Mouse (Mus musculus) kidney, adult 2 months (tissue): ENCODE measurements around the gene Sema3a. TPM values are rescaled to one million over a fixed set of nuclear protein-coding genes. Genes with fewer than 3 reads are reported as not detected.

Experiments used
- DNase-seq: peaks from one replicate; pipeline ENCODE4 v3.0.0; 2021
- H3K27ac ChIP-seq: fragments of 200-500 bp; 2 replicates; pipeline ENCODE4 v1.5.1; 2012; ENCODE audit warnings: low read depth, low read length, control low read depth, inconsistent platforms; ENCODE audit not compliant: insufficient read depth
- H3K27me3 ChIP-seq: fragments of 200-500 bp; replicated peaks from 2 replicates; pipeline ENCODE4 v1.6.1; 2012; ENCODE audit warnings: mild to moderate bottlenecking, moderate library complexity, low read length, inconsistent platforms; ENCODE audit not compliant: control insufficient read depth, insufficient read depth
- H3K36me3 ChIP-seq: fragments of 200-500 bp; 2 replicates; pipeline ENCODE4 v1.6.1; 2012; ENCODE audit warnings: mild to moderate bottlenecking, moderate library complexity, low read length, inconsistent platforms; ENCODE audit not compliant: control insufficient read depth, insufficient read depth
- H3K4me1 ChIP-seq: fragments of 200-500 bp; 2 replicates; pipeline ENCODE4 v1.6.1; 2011; ENCODE audit warnings: low read length; ENCODE audit not compliant: control insufficient read depth, insufficient read depth
- H3K4me3 ChIP-seq: fragments of 200-500 bp; 2 replicates; pipeline ENCODE4 v1.5.1; 2011; ENCODE audit warnings: mild to moderate bottlenecking, low read depth, low read length, control low read depth; ENCODE audit not compliant: insufficient read depth
- CTCF ChIP-seq: fragments of 200-500 bp; conservative IDR thresholded peaks from 2 replicates; pipeline ENCODE4 v1.5.1; 2011; ENCODE audit warnings: low read depth, mild to moderate bottlenecking, control low read depth, low read length, moderate library complexity, mixed read lengths; ENCODE audit not compliant: insufficient read depth, insufficient read length
- POLR2A ChIP-seq: fragments of 200-500 bp; IDR thresholded peaks from one replicate; pipeline ENCODE4 v1.6.1; 2011; ENCODE audit warnings: low read depth, low read length, control low read depth
- whole genome bisulfite sequencing: fragments of 180-500 bp; shearing (Covaris S2); methylation state at CpG from one replicate; pipeline ENCODE4 v1.1.7; 2018; 5-methylcytosine and 5-hydroxymethylcytosine counted together
- polyA plus RNA-seq: library from polyadenylated mRNA; depleted of rRNA; stranded (reverse); fragments of >200 nt; gene quantifications from 2 replicates; pipeline ENCODE4 v1.2.3, GENCODE M21; 2012

Sema3a gene
- polyA plus RNA-seq, 1 experiment = 0.61 TPM

DNA sequence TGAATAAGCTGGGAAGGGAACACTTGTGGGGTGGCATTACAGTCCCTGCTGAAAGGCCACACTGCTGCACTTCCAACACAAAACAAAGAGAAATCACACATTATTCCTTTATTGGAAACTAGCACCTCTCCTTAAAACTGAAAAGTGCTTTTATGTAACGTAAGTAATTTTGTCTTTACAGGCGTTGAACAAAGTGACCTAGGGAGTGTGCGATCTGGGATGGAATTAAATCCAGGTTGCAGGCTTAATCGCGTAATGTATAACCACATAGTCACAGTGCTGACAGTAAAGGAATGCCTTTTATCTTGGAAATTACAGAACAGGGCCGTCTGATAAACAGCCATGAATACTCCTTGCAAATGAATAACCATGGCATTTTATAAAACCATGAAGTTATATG lies 74.5 kb downstream of the Sema3a start:
- Histone ChIP-seq H3K27me3 (no peaks in the 10 kb centered on the region), H3K36me3 (no peaks in the 10 kb centered on the region), H3K27ac (no peak overlapping the region), H3K4me3 (no peak overlapping the region), H3K4me1 (no peaks in the 10 kb centered on the region)
- TF ChIP-seq POLR2A = no peak
- no peak for TF ChIP-seq CTCF
- DNase-seq = no peak
- 55% methylated on average over 6 of the region's 6 CpGs for WGBS

DNA sequence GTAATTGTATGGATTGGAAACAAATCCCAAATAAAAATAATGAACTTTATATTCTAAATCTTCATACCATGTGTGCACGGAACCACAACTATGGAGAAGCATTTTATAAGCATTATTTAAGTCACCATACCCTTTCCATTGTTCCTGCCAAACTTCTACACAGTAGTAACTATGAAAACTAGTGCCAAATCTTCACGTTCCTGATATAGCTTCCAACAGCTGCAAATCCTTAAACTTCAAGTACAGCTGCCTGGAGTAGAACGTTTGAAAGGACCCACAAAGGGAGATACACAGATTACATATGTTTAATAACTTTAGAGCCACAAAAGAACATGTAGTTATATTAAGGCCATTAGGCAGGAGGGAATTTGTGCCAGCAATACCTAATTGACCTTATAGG lies 130.1 kb downstream of the Sema3a start:
- H3K27me3 ChIP-seq = no peaks in the 10 kb centered on the region
- no peak overlapping the region for H3K4me3 ChIP-seq
- no peaks in the 10 kb centered on the region for H3K4me1 ChIP-seq
- 56% methylated on average over 3 of the region's 3 CpGs for WGBS
- H3K27ac ChIP-seq = no peak overlapping the region
- TF ChIP-seq CTCF (no peak), POLR2A (no peak)
- no peak for DNase-seq
- no peaks in the 10 kb centered on the region for H3K36me3 ChIP-seq

DNA sequence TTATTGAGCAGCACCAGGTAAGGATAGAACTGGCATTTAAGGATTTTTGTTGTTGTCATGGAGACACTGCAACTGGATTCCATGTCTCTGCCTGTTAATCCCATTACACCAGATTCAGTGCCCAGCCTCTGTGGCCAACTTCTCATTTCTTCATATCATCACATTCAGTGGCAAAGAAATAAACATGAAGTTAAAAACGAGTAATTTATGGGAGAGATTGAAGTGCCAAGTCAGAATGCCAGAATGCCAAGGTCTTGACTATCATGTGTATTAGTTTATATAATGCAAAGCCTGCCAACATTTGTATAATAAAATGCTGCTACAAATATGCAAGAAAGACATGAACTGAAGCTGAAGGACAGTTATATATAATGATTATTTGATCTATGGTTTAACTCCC lies 131.1 kb downstream of the Sema3a start:
- TF ChIP-seq POLR2A = no peak
- no peak for TF ChIP-seq CTCF
- DNase-seq = no peak
- H3K4me1 ChIP-seq = no peaks in the 10 kb centered on the region
- H3K27ac ChIP-seq = no peak overlapping the region
- H3K36me3 ChIP-seq = no peaks in the 10 kb centered on the region
- 66% methylated on average over 1 of the region's 1 CpGs for WGBS
- no peak overlapping the region for H3K4me3 ChIP-seq
- H3K27me3 ChIP-seq = no peaks in the 10 kb centered on the region

DNA sequence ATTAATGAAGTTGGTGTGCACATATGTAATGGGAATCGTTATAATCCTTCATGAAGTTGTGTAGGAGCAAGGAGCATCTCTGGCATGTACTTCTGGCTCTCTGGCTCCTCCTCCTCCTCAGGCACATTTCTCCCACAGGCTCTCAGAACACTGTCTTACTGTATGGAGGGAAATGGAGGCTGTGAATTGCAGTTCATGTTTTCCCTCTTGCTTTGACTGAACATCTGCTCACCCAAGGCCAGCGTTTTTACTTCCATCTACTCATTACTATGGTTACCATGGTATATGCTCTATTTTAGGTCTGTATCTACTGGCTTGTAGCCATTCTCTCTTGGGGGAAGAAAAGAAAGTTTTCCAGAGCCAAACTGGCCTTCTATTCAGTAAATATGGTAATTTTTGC lies 137.9 kb downstream of the Sema3a start:
- no peak for DNase-seq
- 71% methylated on average over 2 of the region's 2 CpGs for WGBS
- H3K4me1 ChIP-seq = no peaks in the 10 kb centered on the region
- H3K27me3 ChIP-seq = no peaks in the 10 kb centered on the region
- H3K27ac ChIP-seq = no peak overlapping the region
- no peak for TF ChIP-seq CTCF
- no peak for TF ChIP-seq POLR2A
- H3K4me3 ChIP-seq = no peak overlapping the region
- H3K36me3 ChIP-seq = no peaks in the 10 kb centered on the region

DNA sequence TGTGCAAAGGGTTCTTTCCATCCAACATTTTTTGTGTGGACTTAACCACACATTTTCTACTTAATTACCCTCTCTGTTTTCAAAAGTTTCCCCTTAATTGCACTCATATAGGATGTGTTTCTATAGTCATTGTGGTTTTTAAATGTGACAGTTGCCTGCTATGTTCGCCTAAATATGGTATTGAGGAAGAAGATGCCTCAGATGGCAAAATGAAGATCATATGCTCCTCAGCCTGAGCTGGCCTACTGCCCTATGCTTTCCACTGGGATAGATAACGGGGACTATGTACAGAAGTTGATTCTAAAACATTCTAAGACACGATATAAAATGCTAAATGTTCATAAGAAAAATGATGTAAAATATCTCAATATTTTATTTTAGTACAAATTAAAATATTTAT lies 138.3 kb downstream of the Sema3a start:
- H3K4me3 ChIP-seq = no peak overlapping the region
- no peaks in the 10 kb centered on the region for H3K36me3 ChIP-seq
- 82% methylated on average over 3 of the region's 3 CpGs for WGBS
- no peak for DNase-seq
- H3K4me1 ChIP-seq = no peaks in the 10 kb centered on the region
- H3K27me3 ChIP-seq = no peaks in the 10 kb centered on the region
- TF ChIP-seq CTCF = no peak
- no peak for TF ChIP-seq POLR2A
- no peak overlapping the region for H3K27ac ChIP-seq

DNA sequence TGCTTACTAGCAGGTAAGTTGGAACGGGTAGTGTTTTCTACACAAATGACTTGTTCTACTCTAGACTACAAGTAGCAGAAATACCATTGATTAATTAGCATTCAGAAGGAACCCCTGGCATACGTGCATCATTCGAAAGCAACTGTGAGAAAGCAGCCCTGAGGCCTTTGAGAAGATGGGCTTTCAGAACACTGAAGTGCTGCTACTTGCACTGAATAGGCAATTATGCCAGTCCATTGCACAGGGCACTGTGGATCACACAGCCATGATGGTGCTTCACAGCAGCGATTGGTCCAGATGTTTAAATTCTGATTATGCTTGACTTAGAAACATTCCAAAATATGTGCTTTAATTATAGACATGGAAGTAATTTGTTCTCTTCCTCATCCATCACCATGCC lies 187.5 kb downstream of the Sema3a start:
- Histone ChIP-seq H3K4me3 (no peak overlapping the region), H3K36me3 (no peaks in the 10 kb centered on the region), H3K27me3 (no peaks in the 10 kb centered on the region), H3K27ac (no peak overlapping the region), H3K4me1 (no peaks in the 10 kb centered on the region)
- 74% methylated on average over 4 of the region's 4 CpGs for WGBS
- DNase-seq = no peak
- TF ChIP-seq POLR2A (no peak), CTCF (no peak)

DNA sequence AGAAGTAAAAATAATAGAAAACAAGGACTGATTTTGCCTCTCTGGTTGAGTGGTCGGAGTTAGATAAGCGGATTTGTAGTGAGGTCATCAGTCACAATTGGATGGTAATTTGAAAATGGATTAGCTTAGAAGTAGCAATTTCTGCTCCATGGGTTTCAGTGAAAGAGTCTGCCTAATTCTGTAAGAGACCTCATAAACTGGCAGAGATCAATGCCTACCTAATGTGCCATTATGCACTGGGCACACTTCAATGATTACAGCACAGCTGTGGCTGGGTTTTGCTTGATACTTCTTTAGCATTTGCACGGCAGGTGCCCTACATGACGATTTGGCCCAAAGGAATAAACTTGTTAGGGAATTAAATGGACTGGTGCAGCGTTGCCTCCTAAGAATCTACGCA lies 188.8 kb downstream of the Sema3a start:
- Histone ChIP-seq H3K4me3 (no peak overlapping the region), H3K27me3 (no peaks in the 10 kb centered on the region), H3K4me1 (no peaks in the 10 kb centered on the region), H3K36me3 (no peaks in the 10 kb centered on the region), H3K27ac (no peak overlapping the region)
- no peak for DNase-seq
- 41% methylated on average over 6 of the region's 6 CpGs for WGBS
- TF ChIP-seq CTCF (no peak), POLR2A (no peak)

DNA sequence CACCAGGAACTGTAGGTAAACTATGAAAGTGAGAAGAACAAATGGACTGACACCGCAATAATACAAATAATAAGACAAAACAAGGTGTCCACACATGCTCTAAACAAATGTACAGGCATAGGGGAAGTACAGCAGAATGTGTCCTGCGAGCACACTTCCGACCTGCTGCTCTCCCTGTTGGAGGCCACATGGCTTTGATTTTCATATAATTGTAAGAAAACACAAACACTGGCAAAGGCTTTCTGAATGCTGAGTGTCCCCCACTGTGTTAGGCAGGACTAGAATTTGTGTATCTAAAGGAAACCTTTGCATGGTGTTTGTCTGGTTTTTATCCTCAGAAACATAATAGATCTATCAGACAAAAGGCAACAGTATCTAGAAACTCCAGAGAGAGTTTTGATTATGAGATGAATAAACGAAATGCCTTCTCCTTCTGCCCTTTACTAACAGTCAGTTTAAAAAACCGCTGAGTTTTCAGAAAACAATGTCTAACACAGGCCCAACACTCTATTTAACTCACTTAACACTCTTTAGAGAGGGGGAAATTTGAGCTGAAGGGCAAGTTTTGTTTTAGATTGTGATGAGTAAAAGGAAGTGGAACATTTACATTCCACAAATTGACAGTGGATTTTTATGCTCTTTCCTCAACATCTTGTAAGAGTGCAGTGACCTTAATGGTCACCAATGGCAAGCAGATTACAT lies 193.7 kb downstream of the Sema3a start:
- 73% methylated on average over 5 of the region's 5 CpGs for WGBS

More for the DNA sequence above, 193.7 kb downstream of the Sema3a start:
- no peak for DNase-seq
- Histone ChIP-seq H3K4me1 (no peaks in the 10 kb centered on the region), H3K27me3 (no peaks in the 10 kb centered on the region), H3K27ac (no peak overlapping the region), H3K4me3 (no peak overlapping the region), H3K36me3 (no peaks in the 10 kb centered on the region)
- TF ChIP-seq CTCF (no peak), POLR2A (no peak)
